Mouse (Mus musculus): ENCODE measurements around the gene Rbms3.

GRCm38 (mm10) chr9:117370086-117370485, 259.6 kb downstream of the Rbms3 start:
- TF ChIP-seq CHD2 (IDR thresholded peaks at IDR 0.05; ENCODE audit: low read depth, low read length) (no peak), ZNF384 (IDR thresholded peaks at IDR 0.05; ENCODE audit: low read depth, low read length) (no peak), MAFK (IDR thresholded peaks at IDR 0.05; ENCODE audit: insufficient read depth, low read depth, low read length) (no peak), HCFC1 (IDR thresholded peaks at IDR 0.05; ENCODE audit: borderline replicate concordance, insufficient read depth, low read length) (no peak), ZC3H11A (IDR thresholded peaks at IDR 0.05; ENCODE audit: borderline replicate concordance, low read depth, low read length) (no peak)

Measured in ES-E14 (cell line).